ENCODE assay signal across 11 mouse cellular contexts in genomic region chr5:89778610-89779009, GRCm38 (mm10).
DNase-seq lines count a peak whose midpoint lies in the region; TF ChIP-seq lines count a peak whose summit lies in the region.
"Had no signal": no experiment of that assay in that cellular context is flagged by ENCODE, and none has a peak within 500 bp of the region (broad histone marks: within the 10 kb centered on the region; RNA-seq: fewer than 3 reads in every experiment).

No protein-coding gene starts in this region.

- intact Hi-C loops in gastrocnemius, adult 2 months (cut with DNase I): no loop called here
- intact Hi-C loops in left cerebral cortex, postnatal 4 days (cut with DNase I): no loop called here
- intact Hi-C loops in left cerebral cortex, postnatal 36 days (cut with DNase I): no loop called here

- peak; percentile 33 for DNase-seq in gastrocnemius, adult 2 months
- DNase-seq in gastrocnemius, postnatal 25 days: no peak
- peak; percentile 36 for DNase-seq in left cerebral cortex, postnatal 4 days
- no peak for DNase-seq in left cerebral cortex, postnatal 36 days (ENCODE audit: low spot score in 2 of 2)
- peak; percentile 60 for DNase-seq in brain, embryonic 14.5 days (ENCODE audit: low read depth)
- DNase-seq in cerebellum, postnatal 25 days: peak; percentile 5 to 18
- DNase-seq in layer of hippocampus, adult 11-12 months (ENCODE audit: low spot score): no peak
- DNase-seq in layer of hippocampus, postnatal 14 days (ENCODE audit: low spot score in 2 of 2): no peak
- DNase-seq: liver, postnatal 0 days had no signal

- no peak overlapping the region for H3K27ac ChIP-seq in gastrocnemius, adult 2 months
- H3K27ac ChIP-seq: layer of hippocampus, adult 2 months; neural tube, embryonic 13.5 days had no signal

- no peak for TF ChIP-seq CTCF in gastrocnemius, adult 2 months (IDR thresholded peaks at IDR 0.05)
- no peak for TF ChIP-seq CTCF in brain, embryonic 14.5 days (IDR thresholded peaks at IDR 0.05; ENCODE audit: borderline replicate concordance, extremely low read depth, insufficient read depth, insufficient read length)

- no peak for TF ChIP-seq POLR2A in brain, embryonic 14.5 days (IDR thresholded peaks at IDR 0.05; ENCODE audit: borderline replicate concordance, extremely low read depth, insufficient read depth, insufficient read length, poor library complexity, severe bottlenecking)

- H3K4me3 ChIP-seq in gastrocnemius, adult 2 months: no peak overlapping the region
- H3K4me3 ChIP-seq: layer of hippocampus, adult 2 months; neural tube, embryonic 13.5 days had no signal

Comparison
In these comparisons a context has a peak if more than half of its experiments do, and no peak if none do; other contexts are left out.
1. DNase-seq: peak in gastrocnemius, adult 2 months (single experiment), left cerebral cortex, postnatal 4 days (single experiment), brain, embryonic 14.5 days (single experiment) and cerebellum, postnatal 25 days (2 of 2); none in gastrocnemius, postnatal 25 days (single experiment), left cerebral cortex, postnatal 36 days (0 of 2), layer of hippocampus, adult 11-12 months (single experiment) and layer of hippocampus, postnatal 14 days (0 of 2).